Mouse (Mus musculus) heart, postnatal 10 days (tissue): ENCODE measurements around the gene Ace. TPM values are rescaled to one million over a fixed set of nuclear protein-coding genes. Genes with fewer than 3 reads are reported as not detected.

ENCODE experiments used
- DNase-seq, 2 experiments: peaks; one replicate each; pipeline ENCODE4 v3.0.0; 2021
- intact Hi-C: fragments of 180-260 bp; cut with DNase I; formaldehyde crosslinking; loops from one replicate; pipeline ENCODE4 v1.15.1; 2025
- total RNA-seq, 2 experiments: library from RNA; stranded (reverse); gene quantifications; 2 replicates each; pipeline ENCODE4 v1.2.3; 2021

The Ace gene
- total RNA-seq, 2 experiments from 2014 or later: 20.4 to 29.1 TPM

DNA sequence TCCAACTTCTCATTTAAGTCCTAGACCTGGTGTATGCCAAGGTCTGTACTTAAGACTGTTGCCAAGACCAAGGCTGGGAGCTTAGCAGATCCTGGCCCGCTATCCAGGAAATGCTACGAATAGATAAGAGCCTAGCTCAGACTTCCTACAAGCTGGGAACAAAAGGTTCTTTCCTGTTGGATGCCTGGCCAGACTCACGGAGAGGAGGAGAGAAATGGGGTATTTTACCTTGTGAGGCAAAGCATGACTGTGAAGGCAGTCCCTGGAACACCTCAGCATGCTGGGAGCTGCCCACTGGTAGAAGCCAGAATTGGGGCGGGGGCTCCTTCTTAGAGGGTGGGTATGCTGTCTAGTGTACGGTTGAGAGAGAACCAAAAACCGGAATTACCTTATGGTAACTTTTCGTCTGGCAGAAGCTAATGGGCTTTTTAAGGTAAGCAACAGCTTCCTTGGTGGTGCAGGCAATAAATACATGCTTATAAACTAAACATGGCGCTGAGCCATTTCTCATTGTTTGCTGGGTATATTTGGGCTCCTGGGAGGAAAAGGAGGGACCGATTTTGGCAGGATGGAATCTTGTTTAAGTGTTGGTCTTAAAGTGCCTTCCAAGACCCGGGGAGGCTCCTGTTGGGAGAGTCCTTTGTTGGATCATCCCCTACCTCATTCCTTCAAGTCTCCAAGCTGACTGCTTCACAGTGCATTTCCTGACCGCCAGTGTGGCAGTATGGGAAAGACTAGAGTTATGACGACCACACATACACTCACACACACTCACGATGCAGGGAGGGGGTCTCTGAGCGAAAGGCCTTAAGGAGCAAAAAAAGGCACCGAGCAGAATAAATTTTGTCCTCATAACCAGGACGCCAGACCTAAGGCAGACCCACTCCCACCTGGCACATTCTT lies 22.7 kb upstream of the Ace start:
- peak; percentile 64 for DNase-seq
- intact Hi-C loops: loop anchor here (2.0 to 5.0 kb wide), 2 partner anchors 22 to 132 kb away; partner anchors contain the start of gene Ace

DNA sequence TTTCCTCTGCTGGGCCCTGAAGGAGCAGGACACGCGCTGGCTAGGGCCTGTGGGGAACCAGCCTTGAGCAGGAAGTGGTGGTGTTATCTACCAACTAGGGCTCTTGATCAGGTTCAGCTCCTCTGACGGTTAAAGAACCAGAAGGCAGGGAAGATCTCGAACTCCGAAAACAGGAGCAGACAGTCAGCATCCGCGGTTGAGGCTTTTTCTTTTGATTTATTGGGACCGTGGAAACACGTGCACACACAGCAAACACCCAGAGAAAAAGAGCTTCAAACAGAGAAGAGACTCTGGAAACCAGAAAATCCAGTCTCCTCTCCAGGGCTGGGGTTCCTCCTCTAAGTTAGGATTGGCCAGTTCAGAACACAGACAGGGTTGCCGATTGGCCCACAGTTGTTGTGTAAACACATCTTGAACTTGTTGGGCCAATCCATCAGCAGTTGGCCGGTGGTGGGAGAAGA lies 21.0 kb upstream of the Ace start:
- intact Hi-C loops: no loop called here
- no peak for DNase-seq

DNA sequence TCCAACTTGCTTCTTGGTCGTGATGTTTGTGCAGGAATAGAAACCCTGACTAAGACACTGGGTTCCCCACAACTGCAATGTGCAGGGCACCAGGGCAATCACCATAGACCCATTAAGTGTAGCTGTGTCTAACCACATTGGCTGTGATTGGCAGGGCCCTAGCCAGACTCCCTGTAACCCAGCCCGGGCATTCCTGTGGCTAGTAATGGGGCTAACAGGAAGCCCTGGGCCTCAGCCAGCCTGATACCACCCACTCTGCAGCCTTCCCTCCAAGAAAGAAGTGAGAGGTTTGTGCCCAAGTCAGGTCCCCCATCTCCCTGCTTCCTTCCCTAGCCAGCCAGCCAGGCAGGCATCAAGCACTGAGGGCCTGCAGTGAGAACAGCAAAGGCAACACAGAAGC lies 19.5 kb upstream of the Ace start:
- intact Hi-C loops: no loop called here
- no peak for DNase-seq

DNA sequence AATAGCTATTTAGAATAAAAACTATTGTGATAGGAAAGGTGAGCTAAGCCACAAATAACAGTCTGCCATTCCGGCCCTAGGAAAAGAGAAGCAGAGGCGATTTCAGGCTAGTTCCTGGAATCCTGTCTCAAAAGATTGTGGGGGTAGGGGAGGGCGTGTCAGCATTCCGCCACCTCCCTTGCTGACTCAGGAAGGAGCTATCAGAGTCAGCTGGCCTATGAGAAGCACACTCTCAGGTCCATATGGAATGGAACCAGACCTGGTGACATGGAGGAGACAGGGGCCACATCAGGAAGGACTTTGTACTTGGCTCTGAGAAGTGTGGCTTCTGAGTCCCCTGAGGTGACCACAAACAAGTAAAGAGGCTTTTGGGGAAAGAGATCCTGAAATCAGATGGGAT lies 17.2 kb upstream of the Ace start:
- DNase-seq: no peak
- intact Hi-C loops: no loop called here

DNA sequence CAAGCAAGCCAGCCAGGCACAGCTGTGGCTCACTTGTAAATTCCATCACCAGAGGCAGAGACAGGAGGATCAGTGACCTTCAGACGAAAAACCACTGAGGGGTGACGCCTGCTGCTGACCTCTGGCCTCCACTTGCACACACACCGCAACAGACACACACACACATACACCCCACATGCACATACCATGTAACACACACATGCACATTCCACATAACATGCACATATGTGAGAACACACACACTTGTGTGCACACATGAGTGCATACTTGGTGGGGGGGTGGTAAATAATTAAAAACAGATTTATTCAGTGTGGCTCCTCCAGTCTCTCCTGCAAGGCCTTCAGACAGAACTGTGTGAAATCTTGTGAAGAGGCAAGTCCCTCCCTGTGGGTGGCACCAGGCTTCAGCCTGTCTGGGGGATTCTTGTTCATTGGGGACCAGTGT lies 16.1 kb upstream of the Ace start:
- no peak for DNase-seq
- intact Hi-C loops: no loop called here

DNA sequence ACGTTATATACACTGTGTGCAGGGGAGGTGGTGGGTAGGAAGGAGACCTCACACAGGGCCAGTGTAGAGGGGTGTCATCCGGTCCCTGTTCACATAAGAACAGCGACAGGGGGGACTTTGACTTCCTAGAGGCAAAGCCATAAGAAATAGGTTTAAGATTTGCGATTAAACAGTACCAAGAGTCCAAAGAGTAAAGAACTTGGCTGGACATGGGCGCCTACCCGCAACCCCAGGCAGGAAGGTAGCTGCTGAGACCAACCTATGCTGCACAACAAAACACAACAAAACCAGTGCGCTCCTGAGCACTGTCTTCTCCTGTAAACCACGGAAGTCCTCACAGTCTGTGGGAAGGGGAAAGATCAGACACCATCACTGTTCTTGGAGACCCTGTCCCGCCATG lies 15.6 kb upstream of the Ace start:
- intact Hi-C loops: no loop called here
- DNase-seq: no peak

DNA sequence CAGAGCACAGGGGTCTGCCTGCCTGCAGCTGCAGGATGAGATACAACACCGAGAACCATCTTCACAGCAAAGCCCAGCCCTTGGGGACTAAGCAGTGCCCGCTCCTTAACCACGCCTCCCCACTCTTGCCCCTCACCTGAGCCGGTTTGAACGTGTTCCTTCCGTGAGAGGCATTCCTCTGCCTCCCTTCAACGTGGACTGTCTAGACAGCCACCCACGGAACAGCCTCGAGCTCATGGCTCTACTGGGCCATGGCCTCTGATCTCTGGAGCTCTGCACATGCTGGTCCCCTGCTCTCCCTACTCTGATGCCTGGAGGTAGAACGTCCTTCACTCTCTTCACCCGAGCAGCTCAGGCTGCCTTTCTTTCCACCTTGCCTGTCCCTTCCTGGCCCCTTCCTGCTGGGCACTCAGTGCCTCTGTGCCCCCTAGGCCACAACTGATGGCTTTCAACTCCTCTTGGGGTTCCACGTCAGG lies 14.8 kb upstream of the Ace start, which contains the start of gene Cyb561:
Gene Cyb561, minus strand, starts transcription at position 426 of the 476 bp plus-strand sequence.
- DNase-seq: no peak
- intact Hi-C loops: no loop called here

DNA sequence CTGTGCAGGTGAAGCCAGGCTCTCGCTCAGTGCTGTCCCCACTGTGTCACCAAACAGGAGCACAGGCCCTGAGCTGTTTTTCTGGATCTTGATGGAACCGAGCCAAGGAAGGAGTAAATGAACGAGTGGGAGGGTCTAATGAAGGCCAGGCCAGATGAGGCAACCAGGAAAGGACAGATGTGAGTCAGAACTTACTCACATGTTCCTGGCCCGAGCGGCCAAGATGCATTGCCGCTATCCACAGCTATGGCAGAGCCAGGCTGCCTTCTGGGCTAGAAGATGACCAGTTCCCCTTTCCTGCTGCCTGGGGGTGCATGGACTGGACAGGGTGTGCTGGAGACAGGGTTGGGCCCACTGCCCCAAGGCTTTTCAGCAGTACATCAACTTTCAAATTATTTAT lies 14.3 kb upstream of the Ace start:
- peak; percentile 60 to 65 for DNase-seq
- intact Hi-C loops: no loop called here

DNA sequence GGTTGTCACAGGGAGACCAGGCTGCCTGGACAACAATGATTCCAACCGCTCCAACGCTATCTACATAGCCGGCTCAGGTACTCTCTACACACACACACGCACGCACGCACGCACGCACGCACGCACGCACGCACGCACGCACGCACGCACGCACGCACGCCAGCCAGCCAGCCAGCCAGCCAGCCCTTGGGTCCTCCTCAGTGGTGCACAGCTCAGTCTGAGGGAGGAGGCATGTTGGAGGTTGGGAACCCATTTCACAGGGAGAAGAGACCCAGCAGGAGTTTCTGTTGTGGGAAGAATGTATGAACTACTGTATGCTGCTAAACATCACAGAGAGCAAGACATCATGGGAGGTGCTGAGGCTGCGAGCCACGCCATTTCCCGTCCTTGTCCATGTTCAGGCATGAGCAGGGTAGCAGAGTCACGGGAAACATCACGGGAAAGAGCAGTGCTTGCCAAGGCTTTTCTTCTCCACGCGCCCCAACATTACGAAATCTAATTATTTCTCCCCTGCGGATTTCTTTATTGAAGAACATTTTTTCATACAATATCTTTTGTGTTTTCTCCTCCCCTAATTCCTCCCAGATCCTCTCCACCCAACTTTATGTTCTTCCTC lies 11.8 kb upstream of the Ace start:
- no peak for DNase-seq
- intact Hi-C loops: no loop called here

DNA sequence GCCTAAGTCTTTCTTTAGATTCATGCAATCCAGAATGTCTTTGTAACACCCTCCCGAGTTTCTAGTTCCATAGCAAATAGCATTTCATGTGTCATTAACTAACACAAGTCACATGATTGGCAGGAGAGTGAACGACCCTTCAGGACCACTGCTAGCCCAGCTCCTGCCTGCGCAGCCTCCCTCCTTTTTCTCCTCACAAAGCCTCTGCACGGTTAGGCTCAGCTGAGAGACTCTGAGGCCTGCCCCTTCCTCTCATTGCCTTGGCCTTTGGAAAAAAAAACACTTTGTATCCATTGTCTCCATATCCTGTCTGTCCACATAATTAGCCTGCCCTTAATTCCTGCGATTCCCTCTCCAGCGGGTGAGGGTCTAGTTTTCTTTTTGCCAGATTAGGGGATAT lies 10.2 kb upstream of the Ace start:
- intact Hi-C loops: no loop called here
- no peak for DNase-seq

DNA sequence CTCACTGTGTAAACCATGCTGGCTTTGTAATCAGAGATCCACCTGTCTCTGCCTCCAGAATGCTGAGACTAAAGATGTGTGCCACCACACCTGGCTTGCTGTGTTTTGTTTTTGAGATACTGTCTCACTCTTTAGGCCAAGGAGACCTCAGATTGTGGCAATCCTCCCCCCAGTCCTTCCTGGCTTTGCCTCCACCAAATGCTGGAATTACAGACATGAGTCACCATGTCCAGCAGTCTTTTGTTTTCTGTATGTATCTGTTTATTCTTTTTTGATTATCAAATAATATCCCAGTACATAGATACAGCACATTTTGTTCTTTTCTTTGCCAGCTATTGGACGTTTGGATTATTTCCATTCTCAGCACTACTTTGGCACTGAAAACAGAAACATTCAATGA lies 9.2 kb upstream of the Ace start:
- no peak for DNase-seq
- intact Hi-C loops: no loop called here

DNA sequence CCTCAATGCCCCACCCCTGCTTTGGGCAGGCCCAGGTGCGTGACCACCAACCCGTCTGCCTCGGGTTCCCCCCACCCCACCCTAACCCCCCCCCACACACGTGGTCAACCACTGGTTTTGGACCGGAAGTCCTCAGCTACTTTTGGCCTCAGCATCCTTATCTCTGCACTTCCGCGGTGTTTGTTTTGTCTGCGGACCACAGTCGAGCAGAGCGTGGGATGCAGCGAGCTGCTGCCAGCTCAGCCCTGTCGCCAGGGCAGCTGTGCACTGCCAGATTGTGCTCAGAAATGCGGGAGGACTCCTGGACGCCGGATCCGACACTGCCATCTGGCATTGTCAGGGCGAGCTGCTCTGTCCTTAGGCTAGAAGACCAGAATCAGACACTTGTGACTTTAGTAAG lies 8.4 kb upstream of the Ace start:
- DNase-seq: peak; percentile 56 to 67
- intact Hi-C loops: no loop called here

DNA sequence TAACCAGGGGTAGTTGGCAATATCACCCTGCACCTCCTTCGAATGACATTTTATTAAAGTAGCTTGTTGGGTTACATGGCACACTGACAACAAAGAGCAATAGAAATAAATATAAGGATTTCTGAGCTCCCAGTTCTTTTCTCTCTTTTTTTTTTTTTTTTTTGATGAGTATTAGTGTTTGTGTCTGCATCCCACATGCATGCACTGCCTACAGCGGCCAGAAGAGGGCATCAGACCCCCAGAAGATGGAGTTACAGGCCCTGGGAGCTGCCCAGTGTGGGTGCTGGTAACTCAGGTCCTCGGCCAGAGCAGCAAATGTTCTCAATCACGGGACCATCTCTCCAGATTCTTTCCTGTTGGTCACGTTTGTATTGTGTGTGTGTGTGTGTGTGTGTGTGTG lies 3.1 kb upstream of the Ace start:
- intact Hi-C loops: no loop called here
- DNase-seq: no peak

DNA sequence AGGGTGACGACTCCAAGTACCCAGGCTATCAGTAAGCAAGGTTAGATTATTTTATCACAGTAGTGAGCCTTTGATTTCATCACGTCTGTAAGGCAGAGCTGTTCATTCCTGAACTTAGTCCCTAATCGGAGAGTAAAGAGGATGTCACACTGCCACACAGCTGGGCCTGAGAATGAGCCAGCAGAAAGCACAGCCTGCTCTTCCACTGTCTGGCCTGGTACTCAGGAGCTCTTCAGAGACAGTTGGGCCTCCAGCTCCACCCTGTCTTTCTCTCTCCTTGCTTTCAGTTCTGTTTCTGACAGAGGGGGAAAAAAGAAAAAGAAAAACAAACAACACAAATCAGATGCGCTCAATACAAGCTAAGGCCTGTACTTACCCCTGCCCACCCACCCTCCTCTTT lies 1.5 kb upstream of the Ace start:
- intact Hi-C loops: loop anchor here (2.0 kb wide), 1 partner anchor 21 kb away; no protein-coding TSS in a partner anchor
- DNase-seq: no peak

DNA sequence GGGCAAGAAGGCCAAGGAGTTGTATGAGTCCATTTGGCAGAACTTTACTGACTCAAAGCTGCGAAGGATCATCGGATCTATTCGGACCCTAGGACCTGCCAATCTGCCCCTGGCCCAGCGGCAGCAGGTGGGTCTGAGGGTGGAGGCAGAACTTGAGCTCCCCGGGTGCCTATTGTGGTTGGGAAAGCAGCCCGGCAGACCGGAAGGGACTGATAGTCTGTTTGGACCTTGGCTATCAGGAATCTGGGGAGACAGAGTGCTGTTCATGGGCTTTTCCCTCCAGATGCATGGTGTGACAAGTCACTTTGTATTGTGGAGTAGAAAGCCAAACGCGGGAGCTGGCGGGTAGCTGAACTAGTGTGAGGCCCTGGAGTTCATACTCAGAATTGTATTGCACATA lies 1.2 kb downstream of the Ace start:
- no peak for DNase-seq
- intact Hi-C loops: loop anchor here (1.0 kb wide), 1 partner anchor 42 kb away; no protein-coding TSS in a partner anchor

DNA sequence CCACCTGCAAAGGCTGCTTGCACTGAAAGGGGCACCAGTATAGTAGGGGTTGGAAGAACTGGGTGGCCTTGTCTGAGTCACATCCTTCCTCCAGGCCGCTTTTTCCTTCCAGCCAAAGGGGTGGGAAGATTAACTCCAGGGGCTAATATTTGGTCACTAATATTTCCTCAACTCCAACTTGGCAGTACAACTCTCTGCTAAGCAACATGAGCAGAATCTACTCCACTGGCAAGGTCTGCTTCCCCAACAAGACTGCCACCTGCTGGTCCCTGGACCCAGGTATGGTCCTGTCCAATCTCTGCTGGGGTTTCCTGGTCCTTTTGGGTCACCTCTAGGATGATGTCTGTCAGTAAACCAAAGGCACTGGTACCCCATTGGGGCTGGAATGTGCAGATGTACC lies 1.8 kb downstream of the Ace start:
- intact Hi-C loops: loop anchor here (1.0 kb wide), 1 partner anchor 42 kb away; no protein-coding TSS in a partner anchor
- peak; percentile 66 to 79 for DNase-seq

DNA sequence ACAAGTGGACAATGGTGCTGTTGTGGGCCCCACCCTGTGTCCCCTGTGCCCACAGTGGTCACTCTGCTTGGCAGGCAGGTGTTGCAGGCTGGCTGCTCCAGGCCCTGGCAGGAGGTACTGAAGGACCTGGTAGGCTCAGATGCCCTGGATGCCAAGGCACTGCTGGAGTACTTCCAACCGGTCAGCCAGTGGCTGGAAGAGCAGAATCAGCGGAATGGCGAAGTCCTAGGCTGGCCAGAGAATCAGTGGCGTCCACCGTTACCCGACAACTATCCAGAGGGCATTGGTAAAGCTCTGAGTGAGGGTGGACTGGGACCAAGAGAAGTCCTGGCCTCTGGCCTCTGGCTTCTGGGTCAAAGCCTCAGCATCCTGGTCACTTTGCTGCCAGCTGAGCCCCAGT lies 6.8 kb downstream of the Ace start:
- DNase-seq: no peak
- intact Hi-C loops: no loop called here

DNA sequence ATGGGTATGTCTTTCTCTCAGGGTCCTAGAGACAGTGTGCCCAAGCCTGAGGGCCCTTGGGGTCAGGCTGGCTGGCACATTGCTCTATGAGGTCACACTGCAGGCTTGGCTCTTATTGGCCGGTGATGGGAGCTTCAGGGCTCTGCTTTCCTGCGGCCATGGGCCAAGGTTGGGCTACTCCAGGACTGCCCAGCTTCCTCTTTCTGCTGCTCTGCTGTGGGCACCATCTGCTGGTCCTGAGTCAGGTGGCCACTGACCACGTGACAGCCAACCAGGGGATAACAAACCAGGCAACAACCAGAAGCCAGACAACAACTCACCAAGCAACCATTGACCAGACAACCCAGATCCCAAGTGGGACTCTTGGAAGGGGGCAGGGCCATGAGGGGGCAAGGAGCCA lies 7.3 kb downstream of the Ace start:
- no peak for DNase-seq

DNA sequence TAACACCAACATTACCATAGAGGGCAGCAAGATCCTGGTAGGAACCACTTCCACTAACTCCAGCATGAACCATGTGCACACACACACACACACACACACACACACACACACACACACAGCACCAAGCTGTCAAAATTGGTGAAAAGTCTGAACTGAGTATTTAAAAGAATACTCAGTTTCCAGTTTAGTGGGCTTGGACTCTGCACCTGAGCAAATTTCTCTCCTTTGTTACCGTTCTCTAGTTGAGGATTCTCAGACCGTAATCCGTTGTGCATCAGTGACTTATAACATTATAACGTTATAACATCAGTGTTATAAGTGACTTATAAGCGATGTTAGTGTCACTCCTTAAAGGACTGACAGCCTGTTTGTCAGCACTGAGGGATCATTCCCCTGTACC lies 7.9 kb downstream of the Ace start:
- intact Hi-C loops: no loop called here
- no peak for DNase-seq

More for the DNA sequence above, 7.3 kb downstream of the Ace start:
- intact Hi-C loops: no loop called here

DNA sequence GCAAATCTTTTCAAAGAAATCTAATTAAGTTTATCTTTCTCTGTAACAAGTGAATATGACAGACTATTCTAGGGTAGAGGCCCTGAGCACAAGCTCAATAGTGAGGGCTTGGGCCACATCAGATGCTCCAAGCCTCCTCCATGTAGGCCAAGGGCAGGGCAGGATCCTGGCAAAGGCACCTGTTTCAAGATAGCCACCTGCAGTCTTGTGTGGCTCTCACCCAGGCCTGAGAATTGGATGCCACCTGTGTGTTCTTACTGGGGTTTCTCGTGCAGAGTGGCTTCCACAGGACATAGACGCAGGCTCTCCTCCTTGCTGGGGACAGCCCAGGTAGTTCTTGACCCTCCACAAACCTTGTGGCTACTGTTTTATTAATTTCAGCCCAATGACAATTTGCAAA lies 10.5 kb downstream of the Ace start:
- intact Hi-C loops: no loop called here
- DNase-seq: no peak

DNA sequence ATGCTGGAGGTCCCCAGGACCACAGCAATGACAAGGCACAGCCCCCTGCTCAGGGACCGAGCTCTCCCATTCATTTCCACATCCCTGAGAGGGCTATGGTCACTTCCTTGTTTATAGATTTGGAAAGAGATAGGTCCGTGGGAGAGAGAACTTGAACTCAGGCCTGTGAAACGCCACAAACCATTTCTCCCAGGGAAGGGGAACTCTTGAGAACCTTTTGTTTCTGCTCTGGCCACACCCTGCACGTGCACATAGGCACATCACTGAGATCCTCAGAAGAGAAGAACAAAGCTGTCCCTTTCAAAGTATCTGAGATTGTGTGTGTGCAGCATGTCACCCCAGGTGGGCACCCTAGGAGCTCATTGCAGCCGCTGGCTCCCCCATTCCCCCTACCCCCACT lies 10.9 kb downstream of the Ace start:
- intact Hi-C loops: no loop called here
- no peak for DNase-seq

DNA sequence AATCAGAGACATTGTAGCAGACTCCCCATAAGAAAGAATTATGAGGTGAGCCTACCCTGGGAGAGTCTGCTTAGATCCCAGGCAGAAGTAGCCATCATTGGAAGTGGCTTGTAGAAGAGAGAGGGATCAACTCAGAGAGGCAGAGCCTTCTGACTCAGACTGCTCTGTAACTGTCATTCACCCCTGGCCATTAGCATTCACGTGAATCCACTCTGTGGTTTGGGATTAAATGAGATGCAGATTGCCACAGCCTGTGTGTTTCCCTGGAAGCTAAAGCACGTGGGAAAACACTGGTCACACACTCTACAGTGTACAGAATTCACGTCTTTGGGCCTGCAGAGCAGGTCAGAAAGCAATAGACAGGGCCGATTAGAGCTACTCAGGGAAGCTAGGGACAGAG lies 16.7 kb downstream of the Ace start:
- no peak for DNase-seq
- intact Hi-C loops: no loop called here
